Mouse (Mus musculus): ENCODE measurements around the gene Mefv.
A peak's percentile ranks its signal among the peaks of the same experiment; 100 is the strongest.
"Not testable (repeated sequence)": the region's sequence is repeated elsewhere in the genome, so short reads cannot be mapped to it uniquely, and the experiment has no call there.

The Mefv gene

DNA sequence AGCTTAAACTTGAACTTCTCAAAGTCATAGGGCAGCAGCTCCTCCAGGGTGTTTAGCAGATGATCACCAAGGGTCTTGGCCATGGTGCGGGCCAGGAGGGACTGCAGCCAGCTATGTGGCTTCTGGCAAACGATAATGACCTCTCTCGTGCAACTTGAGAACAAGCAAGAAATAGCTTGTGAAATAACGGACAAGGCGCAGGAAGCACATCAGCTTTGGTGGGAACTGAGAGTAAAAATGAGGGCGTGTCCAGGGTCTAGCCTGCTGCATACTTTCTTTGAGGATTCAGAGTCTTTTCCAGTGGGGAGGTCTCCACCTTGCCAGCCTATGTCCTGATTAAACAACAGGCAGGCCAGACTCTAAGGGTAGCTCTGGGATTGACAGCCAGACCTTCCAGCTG lies at the start of gene Mefv:
TSS of gene Mefv (minus strand) at position 118 of the 400 bp plus-strand sequence.
- DNase-seq, result no peak

DNA sequence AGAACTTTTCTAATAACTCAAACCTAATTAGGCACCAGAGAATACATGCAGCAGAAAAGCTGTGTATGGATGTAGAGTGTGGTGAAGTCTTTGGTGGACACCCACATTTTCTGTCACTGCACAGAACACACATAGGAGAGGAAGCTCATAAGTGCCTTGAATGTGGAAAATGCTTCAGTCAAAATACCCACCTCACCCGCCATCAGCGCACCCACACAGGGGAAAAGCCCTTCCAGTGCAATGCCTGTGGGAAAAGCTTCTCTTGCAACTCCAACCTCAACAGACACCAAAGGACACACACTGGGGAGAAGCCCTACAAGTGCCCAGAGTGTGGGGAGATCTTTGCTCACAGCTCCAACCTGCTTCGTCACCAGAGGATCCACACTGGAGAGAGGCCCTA lies 31.1 kb upstream of the Mefv start:
- DNase-seq, result no peak

DNA sequence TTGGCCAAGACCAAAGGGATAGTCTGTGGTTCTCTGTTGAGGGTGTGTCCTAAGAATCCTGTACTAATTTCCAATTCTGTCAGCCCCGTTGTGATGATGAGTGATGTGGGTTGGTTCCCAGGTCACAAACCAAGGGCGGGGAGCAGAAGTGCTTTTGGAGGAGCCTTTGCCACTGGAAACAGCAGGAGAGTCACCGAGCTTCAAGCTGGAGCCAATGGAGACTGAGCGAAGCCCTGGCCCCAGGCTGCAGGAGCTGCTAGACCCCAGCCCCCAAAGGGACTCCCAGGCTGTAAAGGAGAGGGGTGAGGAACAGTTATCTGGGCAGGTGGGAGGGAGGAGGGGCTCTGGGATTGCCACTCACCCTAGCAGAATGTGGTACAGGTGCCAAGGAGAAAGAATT lies 27.8 kb upstream of the Mefv start:
- no peak for DNase-seq

DNA sequence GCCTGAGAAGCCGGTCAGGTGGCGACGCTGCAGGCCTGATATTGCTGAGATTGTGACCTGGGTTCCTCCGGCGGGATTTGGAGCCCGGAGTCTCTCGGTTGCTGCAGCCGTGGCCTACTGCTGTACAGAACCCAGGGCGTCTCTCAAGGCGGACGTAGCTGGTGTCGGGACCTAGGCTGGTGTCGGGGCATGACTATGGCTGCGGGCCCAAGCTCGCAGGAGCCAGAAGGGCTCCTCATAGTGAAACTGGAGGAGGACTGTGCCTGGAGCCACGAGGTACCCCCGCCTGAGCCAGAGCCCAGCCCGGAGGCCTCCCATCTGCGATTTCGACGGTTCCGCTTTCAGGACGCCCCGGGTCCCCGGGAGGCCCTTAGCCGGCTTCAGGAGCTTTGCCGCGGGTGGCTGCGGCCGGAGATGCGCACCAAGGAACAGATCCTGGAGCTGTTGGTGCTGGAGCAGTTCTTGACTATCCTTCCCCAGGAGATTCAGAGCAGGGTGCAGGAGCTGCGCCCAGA lies 26.3 kb upstream of the Mefv start:
- peak in 1 of 2 experiments; percentile 37 for DNase-seq

DNA sequence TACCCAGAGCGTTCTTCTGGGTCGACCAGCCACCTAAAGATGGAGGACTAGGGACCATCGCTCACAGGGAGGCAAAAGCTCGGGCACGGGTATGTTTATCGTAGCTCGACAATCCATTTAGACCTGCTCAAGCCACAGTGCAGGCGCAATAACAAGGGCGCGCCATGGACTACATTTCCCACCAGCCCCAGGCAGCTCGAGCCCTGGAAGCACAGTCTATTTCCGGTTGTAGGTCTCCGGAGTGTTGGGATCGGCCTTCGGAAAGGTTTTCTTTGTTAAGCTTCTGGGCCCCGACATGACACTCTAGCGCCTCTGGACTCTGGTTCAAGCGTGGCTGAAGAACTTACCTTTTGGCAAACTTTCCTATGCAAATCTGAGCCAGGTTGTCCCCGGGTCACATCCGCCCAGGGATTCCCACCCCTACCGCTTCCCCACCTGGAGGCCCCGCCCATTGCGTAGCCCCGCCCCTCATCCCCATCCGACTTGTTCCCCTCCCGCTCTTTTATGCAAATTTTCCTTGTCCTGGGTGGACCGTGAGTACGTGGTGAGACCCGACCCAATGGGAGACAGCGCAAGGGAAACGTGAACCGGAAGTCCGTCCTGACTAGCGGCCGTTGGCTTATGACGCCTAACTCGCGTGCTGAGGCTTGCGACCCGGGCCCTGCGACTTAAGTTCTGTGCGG lies 25.7 kb upstream of the Mefv start, which contains the start of gene Zfp263:
TSS of gene Zfp263 (plus strand) at position 591 of the 683 bp plus-strand sequence.
- DNase-seq, result peak; percentile 80 to 93

DNA sequence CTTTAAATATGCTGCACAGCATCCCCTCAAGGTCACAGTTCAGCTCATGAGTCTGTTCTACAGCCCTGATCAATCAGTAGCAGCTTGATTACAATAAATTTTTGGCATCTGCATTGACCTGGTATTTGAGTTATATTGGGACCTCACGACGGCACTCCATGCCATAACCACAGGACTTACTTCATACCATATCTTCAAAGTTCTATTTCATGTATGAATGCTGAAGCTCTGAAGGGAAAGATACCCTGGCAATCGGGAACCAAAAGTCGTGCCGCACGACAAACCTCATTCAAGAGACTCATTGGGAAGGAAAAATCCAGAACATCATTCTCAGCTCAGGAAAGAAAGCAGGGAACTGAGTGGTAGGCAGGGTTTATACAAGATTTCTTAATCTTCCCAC lies 24.6 kb upstream of the Mefv start:
- no peak for DNase-seq

DNA sequence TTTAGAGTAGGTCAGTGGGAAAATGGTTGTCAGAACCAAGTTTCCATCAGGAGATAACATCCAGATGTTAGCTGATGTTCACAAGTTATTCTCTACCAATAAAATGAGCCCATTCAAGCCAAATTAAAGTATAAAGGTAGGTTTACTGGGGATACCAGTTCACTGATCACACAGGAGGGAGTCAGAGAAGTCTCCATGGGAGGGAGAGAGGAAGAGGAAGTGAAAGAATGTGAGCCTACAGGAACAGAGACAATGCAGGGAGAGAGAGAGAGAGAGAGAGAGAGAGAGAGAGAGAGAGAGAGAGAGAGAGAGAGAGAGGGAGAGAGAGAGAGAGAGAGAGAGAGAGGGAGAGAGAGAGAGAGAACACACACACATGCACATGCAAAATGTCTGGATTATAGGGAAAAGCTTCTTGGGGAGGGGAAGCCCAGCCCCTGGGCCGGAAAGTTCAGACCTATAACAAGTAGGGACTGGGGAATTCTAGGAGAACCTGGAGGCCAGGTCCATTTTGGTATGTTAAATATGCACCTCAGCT lies 15.4 kb upstream of the Mefv start:
- no peak for DNase-seq

DNA sequence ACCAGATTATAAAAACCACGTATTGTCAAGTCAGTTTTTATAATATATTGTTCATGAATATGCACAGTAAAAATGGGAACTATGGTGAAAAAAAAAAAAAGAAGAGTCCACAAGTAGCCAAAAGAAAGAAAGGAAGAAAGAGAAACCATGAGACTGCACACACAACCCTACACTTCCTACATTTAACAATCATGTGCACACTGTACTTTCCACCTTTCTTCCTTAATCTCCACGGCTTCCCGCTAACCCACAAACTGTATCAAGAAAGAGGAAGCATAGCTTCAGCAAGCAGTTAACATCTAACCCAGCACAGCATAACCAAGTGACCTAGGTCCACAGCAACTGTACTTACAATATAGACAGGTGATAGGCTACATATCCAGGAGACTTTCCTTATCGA lies 14.7 kb upstream of the Mefv start:
- no peak for DNase-seq

DNA sequence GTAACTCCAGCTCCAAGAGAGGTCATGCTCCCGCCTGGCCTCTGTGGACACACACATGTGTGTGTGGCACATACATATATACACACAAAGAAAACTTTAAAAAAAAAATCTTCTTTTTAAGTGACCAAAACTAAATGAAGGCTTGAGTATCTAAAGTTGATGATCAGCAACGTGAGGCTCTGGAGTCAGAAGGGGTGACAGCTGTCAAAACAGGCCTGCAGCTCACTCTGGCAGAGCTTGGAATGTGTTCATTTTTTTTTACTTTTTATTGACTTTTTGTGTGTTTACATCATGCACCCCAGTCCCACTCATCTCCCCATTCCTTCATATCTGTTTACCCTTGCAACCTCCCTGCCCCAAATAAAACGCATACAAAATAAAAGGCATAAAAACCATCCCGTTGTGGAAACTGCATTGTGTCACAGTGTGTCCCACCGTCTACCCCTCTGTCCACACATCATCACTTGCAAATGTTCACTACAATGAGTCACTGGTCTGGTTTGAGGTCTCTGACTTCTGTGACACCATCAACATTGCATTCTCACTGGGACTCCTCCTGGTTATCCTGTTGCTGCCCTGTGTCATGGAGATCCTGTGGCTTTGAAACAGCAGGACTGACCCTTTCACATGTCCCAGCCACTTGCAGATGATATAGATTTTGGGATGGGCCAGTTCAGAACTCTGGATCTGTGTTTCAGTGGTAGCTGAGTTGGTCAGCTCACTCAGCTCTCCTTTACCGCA lies 10.3 kb upstream of the Mefv start:
- DNase-seq, result no peak

DNA sequence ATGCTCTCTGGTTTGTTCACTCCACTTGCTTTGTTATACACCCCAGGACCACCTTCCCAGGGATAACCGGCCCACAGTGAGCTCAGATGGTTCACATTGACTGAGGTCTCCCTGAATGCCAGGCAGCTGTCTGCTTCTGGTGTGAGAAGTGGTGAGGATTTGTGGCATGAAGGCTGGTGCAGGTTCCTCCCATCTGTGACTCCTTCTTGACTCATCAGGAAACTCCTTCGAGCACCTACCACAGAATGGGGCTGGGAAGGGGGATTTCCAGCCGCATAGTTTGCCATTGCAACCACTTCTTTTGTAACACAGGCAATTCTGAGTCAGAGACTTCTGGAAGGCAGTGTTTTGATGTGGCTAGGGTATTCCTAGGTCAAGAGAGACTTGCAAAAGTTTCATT lies 5.3 kb upstream of the Mefv start:
- DNase-seq, result no peak

DNA sequence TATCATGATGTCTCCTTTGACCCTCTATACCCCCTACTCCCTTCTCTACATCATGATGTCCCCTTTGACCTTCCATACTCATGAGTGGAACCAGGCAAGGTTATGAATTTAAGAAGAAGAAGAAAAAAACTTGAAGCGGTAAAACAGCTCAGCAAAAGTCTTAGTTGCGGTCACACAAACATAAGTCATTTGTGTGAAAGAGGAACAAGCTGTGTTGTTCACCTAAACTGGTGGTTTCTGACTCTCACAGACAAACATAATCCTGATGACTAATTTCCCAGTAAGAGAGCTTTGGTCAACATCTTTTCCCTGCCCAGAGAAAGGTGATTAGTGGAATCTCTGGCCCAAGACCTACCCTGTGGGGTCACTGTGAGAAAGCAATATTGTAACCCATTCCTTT lies 3.2 kb downstream of the Mefv start:
- DNase-seq, result no peak

DNA sequence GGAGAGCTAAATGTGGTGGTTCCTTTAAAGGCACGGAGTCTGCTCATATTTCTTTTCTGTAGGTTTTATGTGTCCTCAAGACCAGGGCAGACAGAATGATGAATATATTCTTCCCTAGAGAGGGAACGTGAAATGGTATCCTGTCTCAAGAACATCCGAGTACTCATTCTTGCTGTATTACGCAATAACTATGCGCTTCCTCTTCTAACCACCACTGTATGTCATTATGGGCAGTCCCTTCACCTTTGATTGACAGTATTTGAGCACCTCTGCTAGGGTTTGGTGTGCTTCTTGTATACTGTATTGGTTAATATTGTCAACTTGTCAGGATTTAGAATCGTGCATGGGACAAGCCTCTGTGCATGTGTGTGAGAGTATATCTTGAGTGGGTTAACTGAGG lies 11.2 kb downstream of the Mefv start:
- DNase-seq, result no peak

DNA sequence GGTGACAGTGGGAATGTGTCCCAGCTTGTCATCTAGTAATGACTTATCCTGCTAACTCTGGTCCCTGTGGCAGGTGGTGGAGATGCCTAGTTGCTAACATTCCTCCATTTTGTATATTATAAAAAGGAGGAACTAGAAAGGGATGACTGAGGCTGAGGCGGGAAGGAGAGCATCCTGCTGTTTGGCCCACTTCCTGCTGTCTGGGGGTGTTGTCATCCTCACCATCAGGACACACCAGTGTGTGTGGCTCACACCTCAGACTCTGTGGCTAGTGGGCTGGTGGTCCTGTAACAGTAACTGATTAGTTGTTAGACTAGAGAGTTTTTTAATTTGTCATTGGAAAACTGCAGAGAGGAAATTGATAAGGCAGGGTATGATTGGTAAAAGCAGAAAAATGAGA lies 17.0 kb downstream of the Mefv start:
- no peak for DNase-seq

DNA sequence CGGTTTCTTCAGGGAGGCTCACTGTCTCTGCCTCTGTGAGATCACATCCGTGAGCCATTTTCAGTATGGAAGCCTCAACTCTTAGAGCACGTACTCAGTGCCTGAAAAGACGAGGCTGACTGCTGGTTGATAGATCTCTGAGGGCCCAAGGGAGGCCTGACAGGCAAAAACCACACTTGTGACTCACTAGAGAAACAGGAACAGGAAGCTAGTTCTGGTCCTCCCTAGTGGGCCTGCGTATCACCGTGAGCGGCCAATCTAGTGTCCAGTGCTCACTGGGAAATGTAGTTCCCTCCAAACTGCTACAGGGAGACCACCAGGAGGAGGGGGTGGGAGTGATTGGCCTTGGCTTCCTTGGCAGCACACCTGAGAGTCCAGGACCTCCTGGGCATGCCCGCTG lies 18.6 kb downstream of the Mefv start:
- DNase-seq, result no peak

DNA sequence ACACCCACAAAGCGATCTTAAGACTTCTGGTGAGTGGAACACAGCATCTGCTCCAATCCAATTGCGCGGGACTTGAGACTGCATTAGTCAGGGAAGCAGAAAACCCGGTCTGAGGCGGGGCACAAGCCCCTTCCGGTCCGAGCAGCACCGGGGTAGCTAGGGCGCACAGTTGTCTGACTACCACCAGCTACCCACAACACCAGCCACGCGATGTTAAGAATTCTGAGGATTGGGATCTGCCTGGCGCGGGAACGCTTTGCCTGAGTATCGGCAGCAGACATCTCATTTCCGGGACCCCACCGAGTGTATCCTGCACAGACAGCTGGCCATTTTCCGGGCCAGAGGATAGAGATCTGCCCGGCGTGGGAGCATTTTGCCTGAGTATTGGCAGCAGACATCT lies 28.3 kb downstream of the Mefv start:
- DNase-seq, result not testable (repeated sequence)

All from thymus, adult 18-20 months (tissue).